Mouse (Mus musculus) cerebellum, postnatal 36 days (tissue): Measurements from ENCODE around the gene S100a11.

Experiments used
- DNase-seq, 2 experiments: peaks; one replicate each; pipeline ENCODE4 v3.0.0; 2021 to 2022; ENCODE audit warnings: mixed read lengths in 2 of 2

Gene S100a11

GRCm38 (mm10) chr3:93562372-93562771 is 42.1 kb downstream of the S100a11 start:
- no peak for DNase-seq

GRCm38 (mm10) chr3:93563216-93563615 is 42.9 kb downstream of the S100a11 start:
- no peak for DNase-seq

GRCm38 (mm10) chr3:93566892-93567291 is 46.6 kb downstream of the S100a11 start:
- DNase-seq: no peak

GRCm38 (mm10) chr3:93567721-93568120 is 47.4 kb downstream of the S100a11 start:
- DNase-seq: no peak

- DNase-seq: no peak
Observed at GRCm38 (mm10) chr3:93568428-93569040, 48.2 kb downstream of the S100a11 start.

GRCm38 (mm10) chr3:93569046-93569445 is 48.8 kb downstream of the S100a11 start:
- DNase-seq: no peak

- no peak for DNase-seq
Observed at GRCm38 (mm10) chr3:93572058-93572791, 51.9 kb downstream of the S100a11 start.
